Mouse (Mus musculus) CH12.LX (cell line): ENCODE results near the gene Ms4a5. TPM values are rescaled to one million over a fixed set of nuclear protein-coding genes. Genes with fewer than 3 reads are reported as not detected.
"Not testable (repeated sequence)": the region's sequence is repeated elsewhere in the genome, so short reads cannot be mapped to it uniquely, and the experiment has no call there.

ENCODE experiments used
- DNase-seq: peaks from one replicate; pipeline ENCODE4 v3.0.0-alpha.2; 2013; ENCODE audit errors: extremely low read depth
- H3K27ac ChIP-seq: 2 replicates; pipeline ENCODE4 v1.5.1; 2012; ENCODE audit warnings: low read depth, mild to moderate bottlenecking, control low read depth, moderate library complexity; ENCODE audit not compliant: insufficient read depth
- H3K27me3 ChIP-seq: replicated peaks from 2 replicates; pipeline ENCODE3; 2012; ENCODE audit warnings: inconsistent platforms
- H3K36me3 ChIP-seq, 2 experiments: replicated peaks in 1 of 2; 2 replicates each; pipeline versions ENCODE3 to v1.6.1; 2012; ENCODE audit warnings: inconsistent platforms in 1 of 2, low read length in 1 of 2, mild to moderate bottlenecking in 1 of 2, mixed read lengths in 1 of 2, moderate library complexity in 1 of 2; ENCODE audit not compliant: control insufficient read depth in 1 of 2, insufficient read depth in 1 of 2
- H3K4me1 ChIP-seq, 2 experiments: 2 replicates each; pipeline ENCODE4 v1.6.1; 2012; ENCODE audit warnings: inconsistent platforms in 1 of 2, moderate library complexity in 1 of 2; ENCODE audit not compliant: insufficient read depth in 2 of 2, control insufficient read depth in 1 of 2
- H3K4me2 ChIP-seq: 2 replicates; pipeline ENCODE4 v1.6.1; 2012; ENCODE audit warnings: low read depth, mild to moderate bottlenecking, control low read depth; ENCODE audit not compliant: poor library complexity, insufficient read depth, severe bottlenecking
- H3K4me3 ChIP-seq, 3 experiments: fragments of 150-350 bp in 1 of 3; sonication (generic) in 1 of 3; replicated peaks in 1 of 3; 2 replicates each; pipeline versions ENCODE3 to v1.5.1; 2011 to 2012; ENCODE audit warnings: low read depth in 2 of 3, low read length in 2 of 3, mild to moderate bottlenecking in 2 of 3, moderate library complexity in 2 of 3, control low read depth in 1 of 3, improper control_type of control experiment in 1 of 3, inconsistent platforms in 1 of 3, mixed read lengths in 1 of 3; ENCODE audit not compliant: poor library complexity in 1 of 3
- H3K79me2 ChIP-seq: replicated peaks from 2 replicates; pipeline ENCODE4 v1.6.1; 2012; ENCODE audit warnings: mild to moderate bottlenecking, moderate library complexity; ENCODE audit not compliant: control insufficient read depth, poor library complexity, insufficient read depth, severe bottlenecking; ENCODE audit errors: extremely low read depth
- H3K9ac ChIP-seq: 2 replicates; pipeline ENCODE4 v1.6.1; 2012; ENCODE audit warnings: low read depth, mild to moderate bottlenecking, control low read depth, moderate library complexity; ENCODE audit not compliant: insufficient read depth
- H3K9me3 ChIP-seq: replicated peaks from 2 replicates; pipeline ENCODE3; 2012; ENCODE audit warnings: low read length, inconsistent platforms, mixed read lengths
- BHLHE40 ChIP-seq: IDR thresholded peaks from 2 replicates; pipeline ENCODE4 v1.6.1; 2011; ENCODE audit warnings: mild to moderate bottlenecking, low read depth, low read length, improper control_type of control experiment
- CHD1 ChIP-seq: IDR thresholded peaks from 2 replicates; pipeline ENCODE4 v1.6.1; 2012; ENCODE audit warnings: low read depth, low read length, improper control_type of control experiment, inconsistent platforms
- CTCF ChIP-seq, 2 experiments: IDR thresholded peaks in 1 of 2; conservative IDR thresholded peaks in 1 of 2; 2 replicates each; pipeline ENCODE4 v1.5.1; 2011 to 2012; ENCODE audit warnings: low read depth in 2 of 2, low read length in 2 of 2, improper control_type of control experiment in 1 of 2, inconsistent platforms in 1 of 2, mild to moderate bottlenecking in 1 of 2, moderate library complexity in 1 of 2
- E2F4 ChIP-seq: IDR thresholded peaks from 2 replicates; pipeline ENCODE4 v1.6.1; 2011; ENCODE audit warnings: low read depth, low read length, improper control_type of control experiment; ENCODE audit not compliant: insufficient replicate concordance
- ELF1 ChIP-seq: IDR thresholded peaks from 2 replicates; pipeline ENCODE4 v1.6.1; 2014; ENCODE audit warnings: low read depth, mild to moderate bottlenecking, inconsistent platforms, low read length, improper control_type of control experiment
- EP300 ChIP-seq: IDR thresholded peaks from 2 replicates; pipeline ENCODE4 v1.6.1; 2011; ENCODE audit warnings: low read length, improper control_type of control experiment
- ETS1 ChIP-seq: conservative IDR thresholded peaks from 2 replicates; pipeline ENCODE4 v1.6.1; 2012; ENCODE audit warnings: low read depth, mild to moderate bottlenecking, inconsistent platforms, low read length, improper control_type of control experiment, moderate library complexity
- GABPA ChIP-seq: IDR thresholded peaks from 2 replicates; pipeline ENCODE4 v1.6.1; 2012; ENCODE audit warnings: low read depth, low read length, improper control_type of control experiment, inconsistent platforms; ENCODE audit not compliant: insufficient replicate concordance
- HCFC1 ChIP-seq: IDR thresholded peaks from 2 replicates; pipeline ENCODE4 v1.6.1; 2012; ENCODE audit warnings: low read depth, mild to moderate bottlenecking, inconsistent platforms, low read length, improper control_type of control experiment
- IRF4 ChIP-seq: IDR thresholded peaks from 2 replicates; pipeline ENCODE4 v1.6.1; 2014; ENCODE audit warnings: low read depth, mild to moderate bottlenecking, inconsistent platforms, low read length, improper control_type of control experiment
- JUN ChIP-seq: IDR thresholded peaks from 2 replicates; pipeline ENCODE4 v1.6.1; 2011; ENCODE audit warnings: low read depth, mild to moderate bottlenecking, low read length, improper control_type of control experiment, moderate library complexity; ENCODE audit not compliant: insufficient read depth
- MAFK ChIP-seq: IDR thresholded peaks from 2 replicates; pipeline ENCODE4 v1.6.1; 2011; ENCODE audit warnings: low read length, improper control_type of control experiment; ENCODE audit not compliant: insufficient replicate concordance
- MEF2A ChIP-seq: IDR thresholded peaks from 2 replicates; pipeline ENCODE4 v1.6.1; 2014; ENCODE audit warnings: low read depth, mild to moderate bottlenecking, inconsistent platforms, low read length, improper control_type of control experiment, borderline replicate concordance
- MXI1 ChIP-seq: IDR thresholded peaks from 2 replicates; pipeline ENCODE4 v1.6.1; 2011; ENCODE audit warnings: mild to moderate bottlenecking, low read depth, low read length, improper control_type of control experiment
- MYC ChIP-seq: IDR thresholded peaks from 2 replicates; pipeline ENCODE4 v1.6.1; 2011; ENCODE audit warnings: low read depth, mild to moderate bottlenecking, improper control_type of control experiment, low read length
- NRF1 ChIP-seq: IDR thresholded peaks from 2 replicates; pipeline ENCODE4 v1.6.1; 2014; ENCODE audit warnings: low read depth, mild to moderate bottlenecking, inconsistent platforms, low read length, improper control_type of control experiment, moderate library complexity
- POLR2A ChIP-seq: IDR thresholded peaks from 2 replicates; pipeline ENCODE4 v1.6.1; 2011; ENCODE audit warnings: low read depth, mild to moderate bottlenecking, improper control_type of control experiment, low read length
- UBTF ChIP-seq: IDR thresholded peaks from 2 replicates; pipeline ENCODE4 v1.6.1; 2012; ENCODE audit warnings: low read depth, mild to moderate bottlenecking, inconsistent platforms, low read length, improper control_type of control experiment, moderate library complexity
- USF2 ChIP-seq: conservative IDR thresholded peaks from 2 replicates; pipeline ENCODE4 v1.6.1; 2011; ENCODE audit warnings: low read depth, low read length, improper control_type of control experiment
- ZC3H11A ChIP-seq: IDR thresholded peaks from 2 replicates; pipeline ENCODE4 v1.6.1; 2012; ENCODE audit warnings: low read depth, mild to moderate bottlenecking, inconsistent platforms, low read length, improper control_type of control experiment
- ZNF384 ChIP-seq: IDR thresholded peaks from 2 replicates; pipeline ENCODE4 v1.6.1; 2012; ENCODE audit warnings: low read depth, low read length, improper control_type of control experiment, inconsistent platforms
- dilution Hi-C: fragments of 300-500 bp; cut with MboI; formaldehyde crosslinking; loops from 2 replicates; pipeline ENCODE4 v1.14.3; 2020; ENCODE audit warnings: low sequenced_read_pairs; ENCODE audit not compliant: extremely low pct_unique_long_range_greater_than_20kb, extremely low pct_ligation_motif_present
- in situ Hi-C: fragments of 300-500 bp; cut with MboI; formaldehyde crosslinking; loops from 3 replicates; pipeline ENCODE4 v1.14.3; 2019; ENCODE audit warnings: low sequenced_read_pairs, low pct_ligation_motif_present, low pct_unique_long_range_greater_than_20kb, mixed read lengths
- polyA plus RNA-seq: library from polyadenylated mRNA; unstranded; fragments of >175 nt; gene quantifications from 2 replicates; pipeline ENCODE4 v1.2.1, GENCODE M21; 2012; ENCODE audit warnings: low read depth; ENCODE audit not compliant: insufficient read length
- total RNA-seq, 2 experiments: library from RNA; depleted of rRNA; stranded (reverse); fragments of 300-350 nt in 1 of 2; fragments of >200 nt in 1 of 2; gene quantifications; 2 replicates each; pipeline ENCODE4 v1.2.3; 2012 to 2014

Gene Ms4a5
- total and polyA plus RNA-seq, 3 experiments = not detected

GRCm38 (mm10) chr19:11264602-11265185, 19.0 kb downstream of the Ms4a5 start (continued):
- no peak for TF ChIP-seq GABPA

GRCm38 (mm10) chr19:11263549-11263948, 20.1 kb downstream of the Ms4a5 start:
- peak overlapping the region; percentile 66 for H3K27ac ChIP-seq

GRCm38 (mm10) chr19:11262932-11263331, 20.7 kb downstream of the Ms4a5 start:
- dilution Hi-C loops, in situ Hi-C loops: not testable (repeated sequence)
- peak overlapping the region; percentile 29 to 74 (median 70) for H3K4me3 ChIP-seq

More at GRCm38 (mm10) chr19:11263549-11263948, 20.1 kb downstream of the Ms4a5 start:
- Histone ChIP-seq H3K4me1 (peaks cover 7 to 48% of the 10 kb centered on the region in 2 experiments; a peak in 3 of 4 replicates), H3K36me3 (peaks cover 12 to 33% of the 10 kb centered on the region in 2 experiments), H3K79me2 (peaks cover 32% of the 10 kb centered on the region), H3K4me3 (peak overlapping the region; percentile 54 to 74 (median 70)), H3K9me3 (no peaks in the 10 kb centered on the region), H3K27me3 (no peaks in the 10 kb centered on the region), H3K9ac (peak overlapping the region; percentile 71), H3K4me2 (peak overlapping the region; percentile 76)
- DNase-seq = no peak
- in situ Hi-C loops (no loop called here), dilution Hi-C loops (no loop called here)
- no peak for TF ChIP-seq ZNF384
- no peak for TF ChIP-seq ELF1
- no peak for TF ChIP-seq JUN
- no peak for TF ChIP-seq IRF4
- no peak for TF ChIP-seq NRF1
- no peak for TF ChIP-seq USF2
- TF ChIP-seq GABPA = no peak
- TF ChIP-seq MYC = no peak
- no peak for TF ChIP-seq MXI1
- TF ChIP-seq CTCF (conservative IDR thresholded peaks at IDR 0.05 in 1 of 2, IDR thresholded peaks at IDR 0.05 in 1 of 2; ENCODE audit: low read depth in 2 of 2, low read length in 2 of 2) = no peak
- no peak for TF ChIP-seq ZC3H11A
- TF ChIP-seq E2F4 = no peak
- TF ChIP-seq BHLHE40 = no peak
- TF ChIP-seq POLR2A = no peak

More at GRCm38 (mm10) chr19:11262932-11263331, 20.7 kb downstream of the Ms4a5 start:
- peaks cover 18 to 39% of the 10 kb centered on the region in 2 experiments for H3K36me3 ChIP-seq
- not testable (repeated sequence) for H3K9me3 ChIP-seq, H3K27me3 ChIP-seq
- peak; percentile 71 for DNase-seq
- H3K4me1 ChIP-seq = peaks cover 6 to 48% of the 10 kb centered on the region in 2 experiments; a peak in 3 of 4 replicates
- H3K9ac ChIP-seq = 0 out of 2 replicates have a peak overlapping the region, but pooled peaks have one; percentile 71
- 0 out of 2 replicates have a peak overlapping the region, but pooled peaks have one; percentile 47 for H3K27ac ChIP-seq
- peaks cover 32% of the 10 kb centered on the region for H3K79me2 ChIP-seq
- peak; percentile 30; the same call in 1 of the 2 replicates for TF ChIP-seq CHD1
- TF ChIP-seq EP300 = 0 out of 2 replicates have a peak, but pooled peaks have one; percentile 33
- TF ChIP-seq IRF4 = 0 out of 2 replicates have a peak, but pooled peaks have one; percentile 26
- TF ChIP-seq UBTF = peak; percentile 46; the same call in 1 of the 2 replicates
- TF ChIP-seq MAFK = peak; percentile 38; the same call in 1 of the 2 replicates
- 0 out of 2 replicates have a peak, but pooled peaks have one; percentile 12 for TF ChIP-seq HCFC1
- TF ChIP-seq ZNF384 = peak; percentile 96
- 0 out of 2 replicates have a peak, but pooled peaks have one; percentile 9 for TF ChIP-seq MEF2A
- peak; percentile 45; the same call in 1 of the 2 replicates for TF ChIP-seq ETS1
- peak overlapping the region; percentile 76 for H3K4me2 ChIP-seq
